Mouse (Mus musculus): ENCODE measurements at regions not wholly inside any gene's neighbourhood (a gene's known extent, or its start where the extent isn't known, plus 50 kb on each side); places are given as distances from the start of the nearest gene placed in this dataset.

DNA sequence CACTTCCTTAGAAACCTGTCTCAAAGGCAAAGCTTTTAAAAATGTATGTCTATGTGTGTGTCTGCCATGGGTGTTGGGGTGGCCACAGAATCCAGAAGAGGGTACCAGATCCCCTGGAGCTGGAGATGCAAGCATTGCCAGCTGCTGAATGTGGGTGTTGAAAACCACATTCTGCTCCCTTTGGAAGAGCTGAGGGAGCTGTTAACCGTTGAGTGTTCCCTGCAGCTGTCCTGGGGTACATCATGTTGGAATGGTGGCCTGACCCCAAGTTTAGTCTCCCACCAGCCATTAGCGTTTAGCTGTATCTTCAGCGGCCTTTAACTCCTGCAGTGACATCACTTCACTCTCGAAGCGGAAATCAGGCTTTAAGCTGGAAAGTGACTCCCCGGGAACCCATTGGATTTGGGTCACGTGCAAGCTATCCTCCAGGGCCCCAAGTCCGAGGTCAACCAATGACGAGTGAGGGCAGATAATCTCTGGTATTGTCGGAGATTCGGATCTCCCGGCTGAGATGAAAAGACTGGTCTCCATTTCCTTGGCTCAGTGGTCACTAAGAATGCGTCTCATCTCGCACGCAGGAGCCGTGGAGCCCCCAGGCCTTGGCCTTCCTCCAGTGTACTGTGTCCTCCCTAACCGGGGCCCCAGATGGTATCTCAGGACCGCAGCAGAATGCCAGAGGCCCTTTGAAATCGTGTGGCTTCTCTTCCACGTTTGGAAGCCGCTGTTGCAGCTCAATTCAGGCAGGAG, 412.9 kb upstream of the Tbx3 start:
- DNase-seq (ENCODE audit: low spot score in 2 of 2) = no peak
- intact Hi-C loops (cut with DNase I) = no loop called here

DNA sequence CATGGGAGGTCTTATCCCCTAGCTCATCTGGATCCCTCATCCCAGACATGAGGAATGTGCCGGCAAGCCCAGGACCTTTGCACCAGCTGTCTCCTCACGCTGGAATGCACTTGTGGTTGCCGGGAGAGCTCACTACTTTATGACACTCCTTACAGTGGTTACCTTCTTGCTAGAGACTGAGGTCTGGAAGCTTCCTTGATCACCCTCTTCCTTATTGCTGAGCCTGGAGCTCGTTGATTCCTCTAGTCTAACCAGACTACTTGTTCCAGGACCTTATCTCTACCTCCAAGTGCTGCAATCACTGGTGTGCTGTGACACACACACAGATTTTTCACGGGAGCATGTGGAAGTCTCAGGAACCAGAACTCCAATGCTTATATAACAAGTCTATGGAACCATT, 411.6 kb upstream of the Tbx3 start:
- intact Hi-C loops (cut with DNase I) = no loop called here

DNA sequence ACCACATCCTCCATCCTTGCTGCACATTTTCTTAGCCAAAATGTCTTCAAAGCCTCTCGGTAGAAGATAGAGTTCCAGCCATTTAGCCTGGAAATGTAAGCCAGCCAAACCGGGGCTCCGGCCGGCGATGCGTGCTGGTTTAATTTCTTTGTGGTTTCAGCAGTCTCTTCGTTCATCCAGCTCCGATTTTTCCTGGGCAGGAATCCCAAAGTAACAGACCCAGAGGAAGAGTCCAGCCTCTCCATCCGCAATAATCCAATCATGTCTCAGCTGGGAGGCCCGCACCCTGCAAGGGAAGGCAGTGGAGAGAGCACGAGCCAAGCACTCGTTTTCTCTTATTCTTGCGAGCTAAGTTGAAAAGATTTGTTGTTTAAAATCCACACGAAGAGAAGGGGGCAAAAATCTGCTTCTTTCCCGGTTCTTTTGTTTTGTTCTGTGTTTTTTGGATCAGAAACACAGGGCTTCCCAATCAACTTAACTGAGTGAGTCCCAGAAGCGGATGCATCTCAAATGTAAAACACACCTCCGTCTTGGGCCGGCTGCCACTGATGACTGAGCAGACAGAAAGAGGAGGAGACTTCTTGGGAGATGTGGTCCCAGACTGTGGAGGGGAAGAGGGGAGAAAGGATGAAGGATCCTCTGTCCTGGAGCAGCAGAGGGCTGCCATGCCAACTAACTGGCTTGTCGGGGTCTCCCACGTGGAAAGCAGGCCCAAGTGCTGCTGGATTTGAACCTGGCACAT, 405.1 kb upstream of the Tbx3 start:
- DNase-seq (ENCODE audit: low spot score in 2 of 2) = peak; percentile 10 to 58
- intact Hi-C loops (cut with DNase I) = no loop called here

More for the DNA sequence above, 411.6 kb upstream of the Tbx3 start:
- DNase-seq (ENCODE audit: low spot score in 2 of 2) = no peak

DNA sequence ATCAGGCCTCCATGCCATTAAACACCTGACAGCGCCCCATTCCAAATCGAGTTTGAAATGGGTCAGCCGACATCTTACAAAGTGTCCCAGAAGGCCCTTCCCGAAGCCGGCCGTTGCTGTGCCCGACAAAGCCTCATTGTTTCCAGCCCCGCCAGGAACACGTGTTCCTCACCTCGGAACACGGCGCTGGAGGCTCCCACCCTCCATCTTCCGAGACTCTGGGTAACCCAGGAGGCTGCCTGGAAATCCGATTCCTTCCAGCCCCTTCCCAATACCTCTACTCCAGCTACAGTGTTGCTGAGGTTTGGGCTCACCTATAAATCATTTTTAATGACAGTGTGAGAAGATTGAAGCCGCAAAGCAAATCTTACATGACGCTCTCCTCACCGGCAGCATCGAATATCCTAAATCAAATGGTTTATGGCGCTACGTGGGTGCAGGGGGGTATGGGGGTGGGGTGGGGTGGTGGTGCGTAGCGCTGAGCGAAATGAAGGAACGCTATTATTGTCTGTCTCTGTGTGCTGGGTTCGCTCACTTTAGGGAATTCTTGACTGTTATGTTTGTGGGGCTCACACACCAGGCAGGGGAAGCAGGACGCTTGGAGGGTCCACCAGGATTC, 399.1 kb upstream of the Tbx3 start:
- intact Hi-C loops (cut with DNase I) = no loop called here
- DNase-seq (ENCODE audit: low spot score in 2 of 2) = no peak

DNA sequence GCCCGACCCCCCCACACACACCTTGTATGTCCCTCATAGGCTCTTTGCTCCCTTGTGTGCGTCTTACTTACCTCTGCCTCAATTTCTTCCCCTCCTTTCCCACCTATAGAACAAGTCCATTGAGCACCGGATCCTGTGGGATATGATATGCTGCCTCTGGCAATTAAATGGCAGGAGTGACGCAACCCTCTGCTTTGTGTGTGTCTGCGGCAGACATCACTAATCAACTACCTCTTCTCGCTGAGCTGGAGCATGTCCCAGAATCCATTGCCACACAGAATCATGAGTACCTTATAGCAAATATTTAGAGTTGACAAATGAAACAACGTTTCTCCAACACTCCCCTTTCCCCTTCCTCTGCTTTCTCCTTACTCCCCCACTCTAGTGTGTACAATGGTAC, 397.3 kb upstream of the Tbx3 start:
- DNase-seq (ENCODE audit: low spot score in 2 of 2) = no peak
- intact Hi-C loops (cut with DNase I) = no loop called here

DNA sequence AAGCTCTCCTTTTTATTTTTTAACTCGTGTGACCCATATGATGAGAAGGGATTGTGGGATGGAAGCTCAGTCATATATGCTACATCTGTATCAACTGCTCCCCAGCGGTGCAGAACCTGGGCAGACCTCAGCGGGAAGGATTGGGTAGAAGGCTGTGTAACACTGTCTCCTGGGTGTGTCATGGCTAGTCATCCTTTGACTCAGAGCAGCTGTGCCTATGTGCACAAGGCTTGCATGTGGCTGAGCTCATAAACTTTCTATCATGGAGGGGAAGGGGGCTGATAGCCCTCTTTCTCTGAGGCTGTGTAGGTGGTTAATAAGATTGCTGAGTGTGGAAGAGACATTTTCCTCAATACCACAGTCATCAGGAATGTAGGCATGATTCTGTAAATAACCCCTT, 396.9 kb upstream of the Tbx3 start:
- intact Hi-C loops (cut with DNase I) = no loop called here
- no peak for DNase-seq (ENCODE audit: low spot score in 2 of 2)

DNA sequence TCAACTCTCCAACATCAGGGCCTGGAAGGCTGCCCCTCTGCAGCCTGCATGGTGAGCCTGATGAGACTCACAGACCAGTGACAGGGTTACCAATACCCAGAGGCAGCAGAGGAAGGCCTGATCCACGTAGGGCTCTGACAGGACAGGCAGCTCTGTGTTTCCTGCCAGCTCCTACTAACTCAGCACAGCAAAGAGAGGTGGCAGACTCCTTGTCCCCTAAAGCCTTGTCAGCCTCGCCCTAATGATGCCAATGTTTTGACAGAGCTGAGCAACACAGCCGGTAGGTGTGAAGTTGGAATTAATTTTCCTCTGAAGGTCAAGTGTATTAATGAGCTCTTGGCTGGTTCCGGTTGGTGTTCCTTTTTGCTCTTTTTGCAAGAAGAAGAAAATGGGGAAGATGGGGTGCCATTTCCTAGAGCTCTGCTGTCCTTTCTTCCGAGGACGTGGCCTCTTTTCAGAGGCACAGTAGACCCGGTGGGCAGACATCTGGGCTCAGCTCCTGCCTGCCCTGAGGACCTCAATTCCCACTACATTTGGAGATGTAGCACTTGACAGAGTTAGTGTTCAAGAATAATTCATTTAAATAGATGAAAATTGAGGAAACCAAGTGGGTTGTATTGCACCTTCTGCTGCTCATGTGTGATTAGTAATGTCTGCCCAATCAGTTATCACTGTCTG, 395.5 kb upstream of the Tbx3 start:
- intact Hi-C loops (cut with DNase I) = no loop called here
- no peak for DNase-seq (ENCODE audit: low spot score in 2 of 2)

DNA sequence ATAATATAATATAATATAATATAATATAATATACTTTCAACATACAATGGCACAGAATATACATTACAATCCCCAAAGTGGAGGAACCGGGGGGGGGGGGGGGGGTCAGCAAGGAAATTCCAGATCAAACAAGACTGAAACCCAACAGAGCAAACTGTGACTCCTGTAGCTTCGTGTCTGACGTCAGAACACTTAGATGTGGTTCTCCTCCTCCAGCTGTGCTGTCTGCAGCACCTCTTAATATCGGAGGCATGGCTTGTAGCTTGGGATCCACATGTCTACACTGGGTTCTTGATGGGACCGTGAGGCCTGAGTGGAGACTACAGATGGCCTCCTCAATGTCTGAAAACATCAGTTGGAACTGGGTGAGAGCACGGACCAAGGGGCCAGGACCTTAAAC, 390.3 kb upstream of the Tbx3 start:
- no peak for DNase-seq (ENCODE audit: low spot score in 2 of 2)
- intact Hi-C loops (cut with DNase I) = no loop called here

DNA sequence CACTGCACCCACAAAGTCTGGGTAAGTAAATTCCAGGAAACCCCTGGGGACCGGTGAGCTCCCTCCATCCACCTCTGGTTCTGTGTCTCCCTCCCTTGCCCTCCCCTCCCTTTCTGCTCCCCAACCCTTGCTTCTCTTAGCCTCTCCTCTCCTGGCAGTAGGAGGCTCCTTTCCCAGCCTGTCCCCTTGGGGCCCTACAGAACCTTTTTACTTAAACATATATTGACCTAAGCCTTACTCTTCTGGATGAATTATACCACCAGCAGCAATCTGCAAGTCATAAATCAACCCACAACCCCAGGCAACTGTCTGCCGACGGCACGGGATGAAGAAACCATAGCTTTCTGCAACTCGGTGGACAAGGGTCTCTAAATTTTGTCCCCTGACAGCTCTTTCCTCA, 380.7 kb upstream of the Tbx3 start:
- no peak for DNase-seq (ENCODE audit: low spot score in 2 of 2)
- intact Hi-C loops (cut with DNase I) = no loop called here

DNA sequence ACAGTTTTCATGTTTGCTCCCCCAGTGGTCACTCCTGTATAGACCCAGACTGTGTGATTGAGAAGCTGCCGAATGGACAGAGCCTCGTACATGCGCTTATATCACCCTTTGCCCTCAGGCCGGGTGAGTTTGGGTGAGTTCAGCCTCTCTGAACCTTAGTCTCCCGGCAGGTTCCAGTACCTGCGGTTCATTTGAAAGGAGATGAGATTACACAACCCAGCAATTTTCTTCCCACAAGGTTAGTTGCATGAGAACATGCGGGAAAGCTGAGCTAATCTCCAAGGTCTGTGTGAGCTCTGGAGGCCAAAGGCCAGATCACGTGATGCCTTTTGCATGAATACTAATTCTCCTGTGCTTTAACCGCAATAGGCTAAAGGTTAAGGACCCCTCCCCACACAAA, 378.1 kb upstream of the Tbx3 start:
- intact Hi-C loops (cut with DNase I) = no loop called here
- no peak for DNase-seq (ENCODE audit: low spot score in 2 of 2)

DNA sequence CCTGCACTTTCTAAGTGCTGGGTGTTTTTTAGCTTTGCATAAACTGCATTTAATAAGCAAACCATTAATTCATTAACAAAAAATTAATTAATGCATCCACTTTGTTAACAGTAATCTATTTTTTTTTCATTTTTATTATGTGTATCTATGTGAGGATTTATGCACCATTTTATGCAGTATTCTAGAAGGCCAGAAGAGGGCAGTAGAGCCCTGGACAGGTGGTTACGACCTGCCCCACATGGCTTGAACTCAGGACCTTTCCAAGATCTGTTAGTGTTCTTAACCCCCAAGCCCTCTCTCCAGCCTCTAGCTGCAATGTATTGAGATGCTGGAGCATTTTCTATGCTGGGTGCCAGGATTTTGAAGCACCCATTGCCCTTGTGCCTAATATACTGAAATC, 377.6 kb upstream of the Tbx3 start:
- no peak for DNase-seq (ENCODE audit: low spot score in 2 of 2)
- intact Hi-C loops (cut with DNase I) = no loop called here

DNA sequence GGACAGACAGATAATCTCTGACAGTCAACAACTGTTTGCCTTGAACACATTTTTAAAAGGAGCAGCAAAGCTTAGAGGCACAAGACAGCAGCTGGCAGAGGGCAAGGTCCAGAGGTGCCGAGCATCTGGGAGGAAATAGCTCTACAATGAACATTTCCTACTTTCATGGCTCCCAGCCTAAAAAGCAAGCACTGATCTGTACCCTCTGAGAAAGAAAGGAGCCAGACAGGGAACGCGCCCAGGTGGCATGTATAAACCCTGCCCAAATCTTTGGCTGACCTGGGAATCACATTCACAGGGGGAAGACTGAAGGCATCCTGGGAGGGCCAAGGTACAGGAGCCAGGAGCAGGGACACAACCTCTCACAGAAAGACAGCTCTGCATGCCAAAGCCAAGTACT, 371.2 kb upstream of the Tbx3 start:
- DNase-seq (ENCODE audit: low spot score in 2 of 2) = no peak
- intact Hi-C loops (cut with DNase I) = no loop called here

DNA sequence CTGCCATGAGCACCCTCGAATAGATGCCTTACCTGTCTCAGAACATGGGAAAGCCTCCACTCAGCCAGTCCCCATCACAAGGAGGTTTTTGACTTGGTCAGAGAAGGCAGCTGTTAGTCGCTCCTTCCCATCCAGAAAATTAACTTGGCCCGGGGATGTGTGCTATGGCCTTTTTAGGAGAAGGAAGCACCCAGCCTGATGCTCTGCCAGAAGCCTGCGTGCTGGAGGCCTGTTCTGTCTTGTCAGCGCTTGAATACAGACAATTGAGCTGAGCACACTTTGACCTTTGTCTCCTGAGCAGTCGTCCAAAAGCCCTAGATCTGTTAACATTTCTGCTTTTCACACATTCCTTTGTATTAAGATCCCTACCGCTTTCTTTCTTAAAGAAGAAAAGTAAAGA, 370.4 kb upstream of the Tbx3 start:
- no peak for DNase-seq (ENCODE audit: low spot score in 2 of 2)

DNA sequence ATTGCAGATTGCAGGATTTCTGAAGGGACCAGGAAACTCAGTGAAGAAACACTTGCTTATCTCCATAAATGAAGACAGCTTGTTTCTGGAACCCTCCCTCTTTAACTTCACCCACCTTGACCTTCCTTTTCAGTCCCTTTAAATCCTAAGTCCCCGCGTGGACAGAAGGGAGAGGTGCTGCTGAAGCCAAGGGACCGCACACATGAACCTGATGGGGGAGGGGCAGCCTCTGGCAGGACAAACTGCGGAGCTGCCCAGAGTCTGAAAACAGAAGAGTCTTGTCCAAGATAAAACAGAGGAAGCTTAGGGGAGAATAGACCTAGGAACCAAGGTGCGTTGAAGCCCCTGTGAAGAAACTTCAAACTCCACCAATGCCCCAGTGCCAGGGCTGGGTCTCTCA, 368.9 kb upstream of the Tbx3 start:
- DNase-seq (ENCODE audit: low spot score in 2 of 2) = no peak
- intact Hi-C loops (cut with DNase I) = no loop called here

More for the DNA sequence above, 370.4 kb upstream of the Tbx3 start:
- intact Hi-C loops (cut with DNase I) = no loop called here

DNA sequence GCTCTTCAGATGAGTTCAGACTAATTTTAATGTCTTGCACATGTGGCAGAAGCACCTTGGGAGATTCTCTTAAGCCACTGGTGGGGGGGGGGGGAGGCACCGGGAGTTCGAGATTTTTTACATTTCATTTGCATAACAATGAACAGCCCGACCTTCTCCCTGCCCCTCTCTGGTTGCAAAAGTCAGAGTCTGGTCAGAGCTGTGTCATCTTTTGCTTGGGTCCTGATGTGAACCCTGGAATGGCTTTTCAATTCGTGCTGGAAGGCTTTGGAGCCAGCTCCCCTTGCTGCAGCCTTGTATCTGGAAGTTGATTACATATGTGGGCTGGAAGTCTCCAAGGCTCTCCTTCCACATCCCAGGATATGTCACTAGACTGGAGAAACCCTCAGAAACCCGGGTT, 365.7 kb upstream of the Tbx3 start:
- DNase-seq (ENCODE audit: low spot score in 2 of 2) = no peak
- intact Hi-C loops (cut with DNase I) = no loop called here

DNA sequence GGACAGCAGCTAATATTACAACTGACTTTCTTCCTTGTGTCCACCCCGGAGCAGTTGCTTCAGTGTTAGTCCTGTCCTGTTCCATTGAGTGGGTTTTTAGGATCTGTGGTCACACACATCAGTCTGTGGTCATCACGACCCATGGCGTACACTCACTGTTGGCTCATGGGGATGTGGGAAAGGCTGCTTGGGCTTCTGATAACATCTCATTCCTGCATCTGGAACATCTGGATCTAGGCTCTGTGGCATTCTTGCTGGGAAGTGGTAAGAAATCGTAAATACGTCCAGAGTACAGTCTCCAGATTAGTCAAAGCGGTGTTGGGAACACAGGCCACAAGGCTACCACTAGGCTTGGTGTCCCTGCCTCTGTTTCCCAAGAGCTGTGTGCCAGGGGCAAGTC, 362.7 kb upstream of the Tbx3 start:
- intact Hi-C loops (cut with DNase I) = no loop called here
- DNase-seq (ENCODE audit: low spot score in 2 of 2) = no peak

DNA sequence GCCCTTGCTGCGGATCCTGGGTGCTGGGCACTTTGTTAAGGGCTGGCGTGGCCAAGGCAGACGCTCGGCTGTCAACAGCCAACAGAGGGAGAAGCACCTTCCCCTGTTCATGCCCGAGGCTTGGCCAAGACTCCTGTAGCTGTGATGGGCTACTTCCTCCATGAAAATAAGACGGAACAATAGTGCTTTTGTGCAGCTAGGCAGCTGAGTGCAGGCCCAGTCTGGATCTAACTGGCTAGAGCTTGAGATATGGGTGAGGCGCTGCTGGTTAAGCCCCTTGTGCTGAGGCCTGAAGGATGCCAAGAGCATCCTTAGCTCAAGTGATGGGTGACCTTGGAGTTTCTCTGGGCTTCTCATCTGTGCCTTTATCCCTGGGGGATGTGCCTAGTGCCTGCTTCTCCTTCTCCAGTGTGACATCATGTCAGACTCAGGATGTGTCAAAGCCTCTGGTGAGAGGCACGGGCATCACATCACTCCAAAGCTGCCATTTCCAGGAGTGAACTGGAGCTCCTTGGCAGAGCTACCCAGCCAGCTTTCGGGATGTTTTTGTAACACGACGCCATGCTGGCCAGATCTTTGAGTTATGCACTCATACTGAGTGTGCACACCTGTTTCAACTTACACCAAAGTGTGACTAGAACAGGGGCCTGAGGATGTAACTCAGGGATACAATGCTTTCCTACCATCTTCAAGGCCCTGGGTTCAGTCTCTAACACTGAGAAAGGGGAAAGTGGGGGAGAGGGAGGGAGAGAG, 360.1 kb upstream of the Tbx3 start:
- intact Hi-C loops (cut with DNase I) = no loop called here

DNA sequence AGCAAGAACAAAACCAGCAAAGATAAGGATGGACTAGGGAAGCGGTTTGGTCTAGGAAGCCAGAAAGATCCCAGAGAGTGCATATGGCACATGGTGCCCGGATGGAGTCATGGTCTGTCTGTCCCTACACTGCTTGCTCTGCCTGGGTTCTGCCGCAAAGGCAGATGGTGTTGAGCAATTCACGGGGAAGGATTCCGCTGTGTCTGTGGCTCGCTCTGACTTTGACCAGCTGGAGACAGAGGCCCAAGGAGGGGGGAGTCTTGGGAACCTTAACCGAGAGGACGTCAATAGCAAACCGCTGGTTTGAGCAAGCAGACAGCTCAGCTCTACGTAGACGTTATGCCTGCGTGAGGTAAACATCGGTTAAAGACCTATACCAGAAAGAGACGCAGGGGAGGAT, 357.7 kb upstream of the Tbx3 start:
- DNase-seq (ENCODE audit: low spot score in 2 of 2) = peak; percentile 8 to 14
- intact Hi-C loops (cut with DNase I) = no loop called here

More for the DNA sequence above, 360.1 kb upstream of the Tbx3 start:
- DNase-seq (ENCODE audit: low spot score in 2 of 2) = no peak

DNA sequence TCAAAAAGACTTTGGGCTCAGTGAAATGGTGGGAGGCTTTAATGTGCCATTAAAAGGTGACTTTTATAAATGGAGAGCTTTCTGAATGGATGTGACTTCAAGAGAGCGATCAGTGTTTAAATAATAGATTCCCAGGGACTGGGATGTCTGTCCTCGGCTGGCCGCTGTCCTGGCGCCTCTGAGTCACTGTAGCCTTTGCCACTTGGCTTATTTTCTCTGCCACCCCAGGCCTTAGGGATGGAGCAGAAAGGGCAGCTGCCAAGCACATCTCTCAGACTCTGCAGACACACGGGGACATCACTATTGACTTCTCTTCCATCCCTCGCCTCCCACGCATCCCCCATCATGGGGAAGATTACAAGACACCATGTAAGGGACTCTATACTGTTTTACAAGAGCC, 355.3 kb upstream of the Tbx3 start:
- DNase-seq (ENCODE audit: low spot score in 2 of 2) = no peak
- intact Hi-C loops (cut with DNase I) = no loop called here

DNA sequence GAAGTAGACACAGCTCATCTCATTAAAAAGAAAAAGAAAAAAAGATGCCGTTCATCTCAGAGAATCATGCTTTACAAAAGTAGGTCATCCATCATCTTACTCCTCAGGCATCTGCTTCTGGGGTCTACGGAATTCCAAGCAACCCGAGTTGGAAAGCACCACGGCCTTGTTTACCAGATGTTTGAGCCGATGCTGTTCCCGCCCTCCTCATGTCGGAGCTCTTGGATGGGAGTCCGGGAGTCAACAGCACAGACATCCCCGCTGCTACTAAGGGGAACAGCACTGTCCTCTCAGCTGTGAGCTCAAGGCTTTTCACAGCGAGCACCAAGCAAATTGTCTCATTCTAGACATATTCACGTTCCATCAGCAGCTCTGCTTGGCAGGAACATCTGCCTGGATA, 352.9 kb upstream of the Tbx3 start:
- intact Hi-C loops (cut with DNase I) = no loop called here

More for the DNA sequence above, 352.9 kb upstream of the Tbx3 start:
- DNase-seq (ENCODE audit: low spot score in 2 of 2) = no peak

All from left cerebral cortex, postnatal 25 days (tissue).